Mouse (Mus musculus): ENCODE measurements around the gene Tex19.1. TPM values are rescaled to one million over a fixed set of nuclear protein-coding genes. Genes with fewer than 3 reads are reported as not detected.

Gene Tex19.1
- total and polyA plus RNA-seq, 3 experiments: 0.57 to 0.95 TPM; not detected in 1

GRCm38 (mm10) chr11:121156411-121156891, 10.5 kb downstream of the Tex19.1 start:
- Histone ChIP-seq H3K27me3 (replicated peaks) (no peaks in the 10 kb centered on the region), H3K4me1 (ENCODE audit: control insufficient read depth in 1 of 2, insufficient read depth in 2 of 2) (no peaks in the 10 kb centered on the region), H3K4me2 (ENCODE audit: insufficient read depth, low read depth, poor library complexity, severe bottlenecking) (no peak overlapping the region), H3K9ac (ENCODE audit: insufficient read depth, low read depth) (no peak overlapping the region), H3K79me2 (replicated peaks; ENCODE audit: control insufficient read depth, extremely low read depth, insufficient read depth, poor library complexity, severe bottlenecking) (no peaks in the 10 kb centered on the region), H3K27ac (ENCODE audit: insufficient read depth, low read depth) (no peak overlapping the region), H3K36me3 (replicated peaks in 1 of 2; ENCODE audit: control insufficient read depth in 1 of 2, insufficient read depth in 1 of 2, low read length in 1 of 2) (no peaks in the 10 kb centered on the region), H3K4me3 (replicated peaks in 1 of 3; ENCODE audit: low read depth in 2 of 3, low read length in 2 of 3, poor library complexity in 1 of 3) (no peak overlapping the region), H3K9me3 (replicated peaks; ENCODE audit: low read length) (no peaks in the 10 kb centered on the region)
- TF ChIP-seq ZMIZ1 (IDR thresholded peaks at IDR 0.05; ENCODE audit: low read depth, low read length) (no peak), USF1 (IDR thresholded peaks at IDR 0.05; ENCODE audit: low read depth, low read length) (no peak), IRF4 (IDR thresholded peaks at IDR 0.05; ENCODE audit: low read depth, low read length) (no peak), NRF1 (IDR thresholded peaks at IDR 0.05; ENCODE audit: low read depth, low read length) (no peak), PAX5 (IDR thresholded peaks at IDR 0.05; ENCODE audit: low read length) (no peak), TBP (conservative IDR thresholded peaks at IDR 0.05; ENCODE audit: low read depth, low read length) (no peak), TCF12 (IDR thresholded peaks at IDR 0.05; ENCODE audit: low read depth, low read length) (no peak), MXI1 (IDR thresholded peaks at IDR 0.05; ENCODE audit: low read depth, low read length) (no peak), RAD21 (IDR thresholded peaks at IDR 0.05; ENCODE audit: low read depth, low read length) (no peak), KAT2A (IDR thresholded peaks at IDR 0.05; ENCODE audit: insufficient replicate concordance, low read length) (no peak), JUN (IDR thresholded peaks at IDR 0.05; ENCODE audit: insufficient read depth, low read depth, low read length) (no peak), E2F4 (IDR thresholded peaks at IDR 0.05; ENCODE audit: insufficient replicate concordance, low read depth, low read length) (no peak), MAX (IDR thresholded peaks at IDR 0.05; ENCODE audit: low read length) (no peak), MEF2A (IDR thresholded peaks at IDR 0.05; ENCODE audit: borderline replicate concordance, low read depth, low read length) (no peak), SMC3 (IDR thresholded peaks at IDR 0.05; ENCODE audit: low read depth, low read length) (no peak), CHD2 (IDR thresholded peaks at IDR 0.05; ENCODE audit: low read length) (no peak), USF2 (conservative IDR thresholded peaks at IDR 0.05; ENCODE audit: low read depth, low read length) (no peak)
- dilution Hi-C loops (cut with MboI; ENCODE audit: extremely low pct_ligation_motif_present, extremely low pct_unique_long_range_greater_than_20kb, low sequenced_read_pairs): no loop called here
- no peak for DNase-seq (ENCODE audit: extremely low read depth)
- in situ Hi-C loops (cut with MboI; ENCODE audit: low pct_ligation_motif_present, low pct_unique_long_range_greater_than_20kb, low sequenced_read_pairs): no loop called here

- Histone ChIP-seq H3K4me2 (ENCODE audit: insufficient read depth, low read depth, poor library complexity, severe bottlenecking) (no peak within 1 kb of the TSS), H3K36me3 (replicated peaks in 1 of 2; ENCODE audit: control insufficient read depth in 1 of 2, insufficient read depth in 1 of 2, low read length in 1 of 2) (no peaks in the 10 kb centered on the region), H3K4me3 (replicated peaks in 1 of 3; ENCODE audit: low read depth in 2 of 3, low read length in 2 of 3, poor library complexity in 1 of 3) (no peak within 1 kb of the TSS), H3K9ac (ENCODE audit: insufficient read depth, low read depth) (no peak within 1 kb of the TSS), H3K79me2 (replicated peaks; ENCODE audit: control insufficient read depth, extremely low read depth, insufficient read depth, poor library complexity, severe bottlenecking) (no peaks in the 10 kb centered on the region), H3K27me3 (replicated peaks) (no peaks in the 10 kb centered on the region), H3K9me3 (replicated peaks; ENCODE audit: low read length) (no peaks in the 10 kb centered on the region), H3K27ac (ENCODE audit: insufficient read depth, low read depth) (no peak within 1 kb of the TSS), H3K4me1 (ENCODE audit: control insufficient read depth in 1 of 2, insufficient read depth in 2 of 2) (no peaks in the 10 kb centered on the region)
- no peak for DNase-seq (ENCODE audit: extremely low read depth)
- dilution Hi-C loops (cut with MboI; ENCODE audit: extremely low pct_ligation_motif_present, extremely low pct_unique_long_range_greater_than_20kb, low sequenced_read_pairs): no loop called here
- in situ Hi-C loops (cut with MboI; ENCODE audit: low pct_ligation_motif_present, low pct_unique_long_range_greater_than_20kb, low sequenced_read_pairs): no loop called here
- TF ChIP-seq SIN3A (IDR thresholded peaks at IDR 0.05; ENCODE audit: low read length): no peak
Observed at GRCm38 (mm10) chr11:121159971-121160370, 14.0 kb downstream of the Tex19.1 start, which contains the start of gene Uts2r. Uts2r (plus strand) TSS chr11:121160271.
